Mouse (Mus musculus) intestine, embryonic 16.5 days (tissue): ENCODE results near the gene Npas3. TPM values are rescaled to one million over a fixed set of nuclear protein-coding genes. Genes with fewer than 3 reads are reported as not detected.
A peak's percentile ranks its signal among the peaks of the same experiment; 100 is the strongest.

Source experiments
- ATAC-seq: fragments of 200-750 bp; cut with Nextera tagmentation; 2 replicates; pipeline ENCODE4 v1.8.0; 2017; ENCODE audit warnings: moderate TSS enrichment, moderate library complexity
- H3K27ac ChIP-seq: fragments of 300-500 bp; sonication (generic); 2 replicates; pipeline ENCODE4 v1.5.1; 2014; ENCODE audit warnings: mild to moderate bottlenecking, low read length
- H3K27me3 ChIP-seq: fragments of 300-500 bp; sonication (generic); replicated peaks from 2 replicates; pipeline ENCODE4 v1.6.1; 2014; ENCODE audit warnings: low read length, control low read depth, mixed read lengths; ENCODE audit not compliant: control insufficient read depth, insufficient read depth
- H3K36me3 ChIP-seq: fragments of 300-500 bp; sonication (generic); 2 replicates; pipeline ENCODE4 v1.6.1; 2014; ENCODE audit warnings: low read length, control low read depth; ENCODE audit not compliant: control insufficient read depth, insufficient read depth
- H3K4me1 ChIP-seq: fragments of 300-500 bp; sonication (generic); 2 replicates; pipeline ENCODE4 v1.6.1; 2014; ENCODE audit warnings: low read length, control low read depth, mixed read lengths; ENCODE audit not compliant: control insufficient read depth, insufficient read depth
- H3K4me2 ChIP-seq: fragments of 300-500 bp; sonication (generic); 2 replicates; pipeline ENCODE4 v1.6.1; 2014; ENCODE audit warnings: low read depth, low read length, control low read depth
- H3K4me3 ChIP-seq: fragments of 300-500 bp; sonication (generic); 2 replicates; pipeline ENCODE4 v1.5.1; 2014; ENCODE audit warnings: mild to moderate bottlenecking, low read length
- H3K9ac ChIP-seq: fragments of 300-500 bp; sonication (generic); 2 replicates; pipeline ENCODE4 v1.6.1; 2014; ENCODE audit warnings: low read depth, low read length
- H3K9me3 ChIP-seq: fragments of 300-500 bp; sonication (generic); 2 replicates; pipeline ENCODE4 v1.6.1; 2016; ENCODE audit warnings: low read length, control low read depth; ENCODE audit not compliant: control insufficient read depth
- WGBS: fragments of 180-500 bp; shearing (Covaris S2); extraction: QIAGEN DNeasy Blood & Tissue Kit; methylation state at CpG from one replicate; pipeline ENCODE4 v1.1.7; 2014; 5-methylcytosine and 5-hydroxymethylcytosine counted together
- polyA plus RNA-seq: library from polyadenylated mRNA; unstranded; fragments of >200 nt; fragmentation: Nextera tagmentation; extraction: Ambion mirVana; gene quantifications from 2 replicates; pipeline ENCODE4 v1.2.1, GENCODE M21; 2015

Npas3 gene
- polyA plus RNA-seq, 1 experiment from 2014 or later: 1.9 TPM

- Histone ChIP-seq H3K4me2 (no peak overlapping the region), H3K9ac (no peak overlapping the region), H3K36me3 (no peaks in the 10 kb centered on the region), H3K4me3 (no peak overlapping the region), H3K27ac (no peak overlapping the region), H3K27me3 (no peaks in the 10 kb centered on the region), H3K9me3 (no peaks in the 10 kb centered on the region), H3K4me1 (no peaks in the 10 kb centered on the region)
- WGBS: 97% methylated on average over 4 of the region's 4 CpGs
- no peak for ATAC-seq
These were observed 430.7 kb downstream of the Npas3 start for GRCm38 (mm10) chr12:53679161-53679560.

DNA sequence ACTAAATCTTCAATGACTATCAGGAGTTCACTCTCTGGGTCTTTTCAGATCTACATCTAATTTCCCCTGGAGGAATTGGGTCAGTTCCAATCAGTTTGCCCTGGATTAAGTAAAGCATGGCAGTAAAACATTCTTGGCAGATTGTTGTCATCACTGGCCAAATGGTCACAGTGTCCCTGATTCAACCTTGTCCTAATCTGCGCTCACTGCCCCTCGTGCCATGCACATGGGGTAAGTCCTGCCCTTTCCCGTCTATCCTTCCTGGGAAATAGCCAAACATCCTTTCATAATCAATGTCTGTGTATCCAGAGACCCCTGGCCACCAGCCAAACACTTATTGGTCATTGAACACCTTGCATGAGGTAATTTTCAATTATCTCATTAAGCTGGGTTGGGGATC, 432.0 kb downstream of the Npas3 start:
- H3K27ac ChIP-seq: no peak overlapping the region
- H3K36me3 ChIP-seq: no peaks in the 10 kb centered on the region
- no peak for ATAC-seq
- 73% methylated on average over 3 of the region's 3 CpGs for WGBS
- no peaks in the 10 kb centered on the region for H3K4me1 ChIP-seq
- H3K4me3 ChIP-seq: no peak overlapping the region
- H3K9me3 ChIP-seq: no peaks in the 10 kb centered on the region
- no peak overlapping the region for H3K4me2 ChIP-seq
- no peak overlapping the region for H3K9ac ChIP-seq
- no peaks in the 10 kb centered on the region for H3K27me3 ChIP-seq

GRCm38 (mm10) chr12:53682036-53682435, 433.6 kb downstream of the Npas3 start:
- Histone ChIP-seq H3K4me2 (no peak overlapping the region), H3K4me3 (no peak overlapping the region), H3K4me1 (no peaks in the 10 kb centered on the region), H3K9me3 (no peaks in the 10 kb centered on the region), H3K9ac (no peak overlapping the region), H3K27me3 (no peaks in the 10 kb centered on the region), H3K27ac (no peak overlapping the region), H3K36me3 (no peaks in the 10 kb centered on the region)
- WGBS: 48% methylated on average over 3 of the region's 3 CpGs
- ATAC-seq: no peak

GRCm38 (mm10) chr12:53692471-53692870, 444.0 kb downstream of the Npas3 start:
- Histone ChIP-seq H3K4me1 (no peaks in the 10 kb centered on the region), H3K36me3 (no peaks in the 10 kb centered on the region), H3K27ac (no peak overlapping the region), H3K27me3 (no peaks in the 10 kb centered on the region), H3K4me3 (no peak overlapping the region), H3K4me2 (no peak overlapping the region), H3K9me3 (no peaks in the 10 kb centered on the region), H3K9ac (no peak overlapping the region)
- 89% methylated on average over 4 of the region's 4 CpGs for WGBS
- ATAC-seq: no peak

DNA sequence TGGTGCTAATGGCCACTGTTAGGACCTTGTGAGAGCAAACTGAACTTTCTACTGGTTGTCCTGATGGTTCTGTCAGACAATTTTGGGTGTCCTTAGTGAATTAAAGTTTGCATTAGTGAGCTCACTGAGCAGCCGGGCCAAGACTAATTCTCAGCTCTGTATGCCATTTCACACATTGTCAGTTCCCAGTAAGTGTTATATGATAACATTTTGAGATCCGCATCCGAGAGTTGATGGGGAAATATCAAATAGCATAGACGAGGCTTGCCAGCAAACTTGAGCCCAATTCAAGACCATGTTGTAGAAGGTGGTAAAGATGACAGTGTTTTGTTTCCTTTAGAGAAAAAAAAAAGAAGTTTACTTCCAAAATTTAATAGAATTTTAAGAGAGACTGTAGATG, 445.9 kb downstream of the Npas3 start:
- WGBS: 90% methylated on average over 4 of the region's 4 CpGs
- no peaks in the 10 kb centered on the region for H3K36me3 ChIP-seq
- ATAC-seq: no peak

DNA sequence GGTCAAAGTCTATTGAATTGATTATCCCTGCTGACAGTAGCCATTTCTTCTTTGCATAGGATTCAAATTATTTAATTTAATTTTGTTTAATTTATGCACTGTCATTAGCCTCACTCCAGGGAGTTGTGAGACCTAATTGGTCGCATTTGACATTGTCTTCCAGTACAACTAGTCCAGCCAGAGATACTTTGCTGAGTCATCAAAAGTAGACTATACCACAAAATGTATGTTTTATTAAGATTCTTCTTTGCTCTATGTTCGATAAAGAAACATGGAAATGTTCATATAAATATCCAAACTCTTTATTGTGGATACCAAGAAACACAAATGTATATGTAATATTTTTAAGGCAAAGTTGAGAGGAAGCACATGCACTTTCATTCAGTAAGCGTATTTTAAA, 446.8 kb downstream of the Npas3 start:
- WGBS: 92% methylated on average over 3 of the region's 3 CpGs
- H3K4me1 ChIP-seq: 0 out of 2 replicates have a peak, but pooled peaks cover 2% of the 10 kb centered on the region
- H3K9ac ChIP-seq: no peak overlapping the region
- no peak overlapping the region for H3K4me2 ChIP-seq
- H3K4me3 ChIP-seq: no peak overlapping the region
- no peak for ATAC-seq
- H3K27me3 ChIP-seq: no peaks in the 10 kb centered on the region
- no peak overlapping the region for H3K27ac ChIP-seq
- no peaks in the 10 kb centered on the region for H3K9me3 ChIP-seq
- no peaks in the 10 kb centered on the region for H3K36me3 ChIP-seq

More for the DNA sequence above, 445.9 kb downstream of the Npas3 start:
- Histone ChIP-seq H3K27ac (no peak overlapping the region), H3K4me1 (0 out of 2 replicates have a peak, but pooled peaks cover 2% of the 10 kb centered on the region), H3K4me3 (no peak overlapping the region), H3K9me3 (no peaks in the 10 kb centered on the region), H3K27me3 (no peaks in the 10 kb centered on the region), H3K9ac (no peak overlapping the region), H3K4me2 (no peak overlapping the region)

DNA sequence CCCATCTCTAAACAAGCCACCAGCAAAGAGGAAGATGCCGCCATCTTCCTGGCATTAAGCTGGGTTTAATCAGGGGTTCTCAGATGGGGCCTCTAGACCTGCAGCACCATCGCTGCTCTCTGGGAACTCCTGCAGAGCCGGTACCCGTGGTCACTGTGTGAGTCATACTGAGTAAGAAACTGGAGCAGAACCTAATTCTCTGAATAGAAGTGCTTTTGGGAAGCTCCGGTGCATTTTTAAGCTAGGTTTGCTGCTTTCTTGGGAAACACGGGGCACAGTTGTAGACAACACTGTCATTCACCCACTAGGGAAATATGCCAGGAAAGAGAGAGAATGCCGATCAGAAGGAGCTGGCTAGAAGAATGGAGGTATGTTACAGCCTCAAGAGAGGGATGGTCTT, 449.2 kb downstream of the Npas3 start:
- no peaks in the 10 kb centered on the region for H3K27me3 ChIP-seq
- WGBS: 85% methylated on average over 7 of the region's 7 CpGs

DNA sequence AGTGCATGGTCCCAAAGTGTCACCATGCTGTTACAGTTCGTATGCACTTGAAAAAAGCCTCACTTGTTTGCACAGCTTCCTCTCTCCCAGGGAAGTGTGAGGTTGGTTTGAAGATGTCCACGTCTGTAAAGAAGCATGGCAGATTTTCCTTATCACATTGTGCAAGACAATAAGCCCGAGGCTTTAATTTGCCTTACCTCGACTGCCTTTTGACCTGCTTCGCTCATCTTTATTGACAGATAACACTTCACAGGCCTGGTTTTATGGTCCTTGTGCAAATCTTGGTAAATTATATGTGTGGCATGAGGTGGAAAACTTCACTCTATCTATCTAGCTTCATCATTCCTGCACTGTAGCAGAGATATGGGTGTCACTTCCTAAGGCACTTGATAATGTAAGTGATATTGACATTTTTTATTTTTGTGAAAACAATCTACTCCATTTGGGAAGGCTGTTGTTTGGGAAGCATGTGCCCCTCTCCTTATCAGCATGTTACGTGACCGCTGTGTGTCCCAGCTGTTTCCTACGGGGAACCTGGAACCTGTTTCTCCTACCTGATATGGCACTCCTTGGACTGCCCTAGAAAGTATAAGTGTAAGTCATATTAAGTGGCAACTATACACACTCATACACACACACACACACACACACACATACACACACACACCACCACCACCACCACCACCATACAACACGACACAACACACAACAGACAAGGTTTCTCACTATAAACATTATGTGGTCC, 450.2 kb downstream of the Npas3 start:
- Histone ChIP-seq H3K4me3 (no peak overlapping the region), H3K4me2 (no peak overlapping the region), H3K4me1 (0 out of 2 replicates have a peak, but pooled peaks cover 2% of the 10 kb centered on the region), H3K36me3 (no peaks in the 10 kb centered on the region), H3K9ac (no peak overlapping the region), H3K27me3 (no peaks in the 10 kb centered on the region), H3K27ac (no peak overlapping the region), H3K9me3 (no peaks in the 10 kb centered on the region)
- WGBS: 54% methylated on average over 9 of the region's 9 CpGs
- ATAC-seq: peak; percentile 90

More for the DNA sequence above, 449.2 kb downstream of the Npas3 start:
- Histone ChIP-seq H3K27ac (no peak overlapping the region), H3K36me3 (no peaks in the 10 kb centered on the region), H3K4me3 (no peak overlapping the region), H3K9ac (no peak overlapping the region), H3K9me3 (no peaks in the 10 kb centered on the region), H3K4me2 (no peak overlapping the region), H3K4me1 (0 out of 2 replicates have a peak, but pooled peaks cover 2% of the 10 kb centered on the region)
- no peak for ATAC-seq

- Histone ChIP-seq H3K4me1 (no peaks in the 10 kb centered on the region), H3K9me3 (no peaks in the 10 kb centered on the region), H3K9ac (no peak overlapping the region), H3K27ac (no peak overlapping the region), H3K36me3 (no peaks in the 10 kb centered on the region), H3K4me3 (no peak overlapping the region), H3K27me3 (no peaks in the 10 kb centered on the region), H3K4me2 (no peak overlapping the region)
- no peak for ATAC-seq
- 65% methylated on average over 6 of the region's 6 CpGs for WGBS
These were observed 471.4 kb downstream of the Npas3 start for GRCm38 (mm10) chr12:53719896-53720295.

- no peak for ATAC-seq
These were observed 473.7 kb downstream of the Npas3 start for GRCm38 (mm10) chr12:53722156-53722555.

More at GRCm38 (mm10) chr12:53722156-53722555, 473.7 kb downstream of the Npas3 start:
- Histone ChIP-seq H3K27me3 (no peaks in the 10 kb centered on the region), H3K4me2 (no peak overlapping the region), H3K9me3 (no peaks in the 10 kb centered on the region), H3K36me3 (no peaks in the 10 kb centered on the region), H3K9ac (no peak overlapping the region), H3K27ac (no peak overlapping the region), H3K4me1 (no peaks in the 10 kb centered on the region), H3K4me3 (no peak overlapping the region)
- WGBS: 84% methylated on average over 7 of the region's 7 CpGs
